Mouse (Mus musculus) neural tube, embryonic 15.5 days (tissue): ENCODE results near the gene Shank1. TPM values are rescaled to one million over a fixed set of nuclear protein-coding genes. Genes with fewer than 3 reads are reported as not detected.

Experiments
- ATAC-seq: fragments of 200-750 bp; cut with Nextera tagmentation; 2 replicates; pipeline ENCODE4 v1.8.0; 2017; ENCODE audit warnings: mild to moderate bottlenecking, moderate TSS enrichment, moderate library complexity; ENCODE audit not compliant: low FRiP score
- H3K27ac ChIP-seq: fragments of 300-500 bp; sonication (generic); replicated peaks from 2 replicates; pipeline ENCODE4 v1.5.1; 2015; ENCODE audit warnings: mild to moderate bottlenecking, inconsistent platforms
- H3K27me3 ChIP-seq: fragments of 300-500 bp; sonication (generic); replicated peaks from 2 replicates; pipeline ENCODE4 v1.6.1; 2015; ENCODE audit warnings: inconsistent platforms
- H3K36me3 ChIP-seq: fragments of 300-500 bp; sonication (generic); 2 replicates; pipeline ENCODE4 v1.6.1; 2015; ENCODE audit warnings: inconsistent platforms
- H3K4me1 ChIP-seq: fragments of 300-500 bp; sonication (generic); 2 replicates; pipeline ENCODE4 v1.6.1; 2015; ENCODE audit warnings: inconsistent platforms
- H3K4me2 ChIP-seq: fragments of 300-500 bp; sonication (generic); 2 replicates; pipeline ENCODE4 v1.6.1; 2015; ENCODE audit warnings: inconsistent platforms, mild to moderate bottlenecking, moderate library complexity
- H3K4me3 ChIP-seq: fragments of 300-500 bp; sonication (generic); replicated peaks from 2 replicates; pipeline ENCODE4 v1.5.1; 2015; ENCODE audit warnings: mild to moderate bottlenecking, inconsistent platforms
- H3K9ac ChIP-seq: fragments of 300-500 bp; sonication (generic); replicated peaks from 2 replicates; pipeline ENCODE4 v1.6.1; 2015; ENCODE audit warnings: mild to moderate bottlenecking, inconsistent platforms
- H3K9me3 ChIP-seq: fragments of 300-500 bp; sonication (generic); replicated peaks from 2 replicates; pipeline ENCODE4 v1.6.1; 2016; ENCODE audit warnings: inconsistent platforms
- WGBS: fragments of 180-500 bp; shearing (Covaris S2); methylation state at CpG from one replicate; pipeline ENCODE4 v1.1.7; 2015; ENCODE audit warnings: mixed read lengths; 5-methylcytosine and 5-hydroxymethylcytosine counted together
- polyA plus RNA-seq: library from polyadenylated mRNA; unstranded; fragments of >200 nt; fragmentation: Nextera tagmentation; extraction: Ambion mirVana; gene quantifications from 2 replicates; pipeline ENCODE4 v1.2.1, GENCODE M21; 2015

Shank1 gene
- polyA plus RNA-seq, 1 experiment from 2014 or later: 47.6 TPM

- no peak for ATAC-seq
- H3K36me3 ChIP-seq: peaks cover 80% of the 10 kb centered on the region
- no peak overlapping the region for H3K4me2 ChIP-seq
- no peak overlapping the region for H3K9ac ChIP-seq
- no peaks in the 10 kb centered on the region; the same call in 1 of the 2 replicates for H3K27me3 ChIP-seq
- H3K27ac ChIP-seq: no peak overlapping the region
- no peaks in the 10 kb centered on the region for H3K4me1 ChIP-seq
- no peak overlapping the region for H3K4me3 ChIP-seq
- WGBS: 56% methylated on average over 6 of the region's 6 CpGs
- no peaks in the 10 kb centered on the region for H3K9me3 ChIP-seq
These were observed 16.6 kb downstream of the Shank1 start for GRCm38 (mm10) chr7:44326614-44327013.

DNA sequence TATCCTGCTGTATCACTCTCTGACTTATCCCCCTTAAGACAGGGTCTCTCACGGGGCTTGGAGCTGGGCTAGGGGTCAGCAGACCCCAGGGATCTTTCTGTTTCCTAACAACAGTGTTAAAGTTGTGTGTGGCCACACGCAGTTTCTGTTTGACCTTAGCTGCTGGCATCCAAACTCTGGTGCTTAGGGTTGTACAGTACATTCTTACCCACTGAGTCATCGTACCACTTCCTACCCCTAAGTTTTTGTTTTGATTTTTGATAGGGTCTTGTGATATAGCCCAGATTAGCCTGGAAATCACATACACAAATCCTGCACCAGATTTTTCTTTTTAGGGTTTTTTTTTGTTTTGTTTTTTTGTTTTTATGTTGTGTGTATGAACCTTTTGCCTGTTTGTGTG, 22.3 kb downstream of the Shank1 start:
- H3K27me3 ChIP-seq: no peaks in the 10 kb centered on the region; the same call in 1 of the 2 replicates
- H3K9ac ChIP-seq: no peak overlapping the region
- peaks cover 13% of the 10 kb centered on the region for H3K4me1 ChIP-seq
- H3K4me3 ChIP-seq: no peak overlapping the region
- 76% methylated on average over 3 of the region's 3 CpGs for WGBS
- H3K9me3 ChIP-seq: no peaks in the 10 kb centered on the region
- ATAC-seq: no peak
- no peak overlapping the region for H3K4me2 ChIP-seq
- no peak overlapping the region for H3K27ac ChIP-seq
- peaks cover 37% of the 10 kb centered on the region for H3K36me3 ChIP-seq

DNA sequence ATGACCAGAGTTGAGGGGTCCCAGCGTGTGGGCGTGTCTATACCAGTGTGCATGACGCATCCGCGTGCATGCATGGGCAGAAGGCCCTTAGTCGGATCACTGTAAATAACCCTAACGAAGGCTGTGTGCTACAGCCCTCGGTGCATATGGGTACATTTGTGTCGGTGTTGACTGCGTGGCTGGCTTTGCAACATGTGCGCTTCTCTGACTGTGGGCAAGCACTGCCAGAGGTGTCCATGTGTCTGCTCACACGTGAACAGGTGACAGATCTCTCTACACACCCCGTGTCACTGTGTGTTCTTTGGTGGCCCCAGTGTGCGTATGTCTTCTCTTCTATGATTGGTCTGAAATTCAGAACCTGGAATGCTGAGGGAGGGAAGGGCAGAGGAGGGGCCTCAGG, 24.1 kb downstream of the Shank1 start:
- H3K27me3 ChIP-seq: no peaks in the 10 kb centered on the region; the same call in 1 of the 2 replicates
- 69% methylated on average over 14 of the region's 14 CpGs for WGBS

GRCm38 (mm10) chr7:44335031-44335878, 25.2 kb downstream of the Shank1 start:
- Histone ChIP-seq H3K9ac (peak overlapping the region; percentile 74), H3K27ac (peak overlapping the region; percentile 91), H3K27me3 (no peaks in the 10 kb centered on the region; the same call in 1 of the 2 replicates), H3K4me1 (peaks cover 27% of the 10 kb centered on the region), H3K4me3 (peak overlapping the region; percentile 54), H3K4me2 (peak overlapping the region; percentile 83), H3K36me3 (peaks cover 16% of the 10 kb centered on the region), H3K9me3 (no peaks in the 10 kb centered on the region)
- ATAC-seq: peak; percentile 76
- 3% methylated on average over 23 of the region's 40 CpGs for WGBS

More for the DNA sequence above, 24.1 kb downstream of the Shank1 start:
- Histone ChIP-seq H3K4me1 (peaks cover 25% of the 10 kb centered on the region), H3K9me3 (no peaks in the 10 kb centered on the region), H3K27ac (no peak overlapping the region), H3K4me2 (no peak overlapping the region), H3K36me3 (peaks cover 27% of the 10 kb centered on the region), H3K4me3 (no peak overlapping the region), H3K9ac (no peak overlapping the region)
- ATAC-seq: no peak

- Histone ChIP-seq H3K4me3 (peak overlapping the region; percentile 54), H3K36me3 (peaks cover 13% of the 10 kb centered on the region), H3K4me1 (peaks cover 27% of the 10 kb centered on the region), H3K9me3 (no peaks in the 10 kb centered on the region), H3K27ac (peak overlapping the region; percentile 91), H3K9ac (peak overlapping the region; percentile 74), H3K27me3 (no peaks in the 10 kb centered on the region; the same call in 1 of the 2 replicates), H3K4me2 (peak overlapping the region; percentile 83)
- ATAC-seq: peak; percentile 81
- under 1% methylated on average over 42 of the region's 54 CpGs for WGBS
These were observed 26.3 kb downstream of the Shank1 start for GRCm38 (mm10) chr7:44336046-44337021.

DNA sequence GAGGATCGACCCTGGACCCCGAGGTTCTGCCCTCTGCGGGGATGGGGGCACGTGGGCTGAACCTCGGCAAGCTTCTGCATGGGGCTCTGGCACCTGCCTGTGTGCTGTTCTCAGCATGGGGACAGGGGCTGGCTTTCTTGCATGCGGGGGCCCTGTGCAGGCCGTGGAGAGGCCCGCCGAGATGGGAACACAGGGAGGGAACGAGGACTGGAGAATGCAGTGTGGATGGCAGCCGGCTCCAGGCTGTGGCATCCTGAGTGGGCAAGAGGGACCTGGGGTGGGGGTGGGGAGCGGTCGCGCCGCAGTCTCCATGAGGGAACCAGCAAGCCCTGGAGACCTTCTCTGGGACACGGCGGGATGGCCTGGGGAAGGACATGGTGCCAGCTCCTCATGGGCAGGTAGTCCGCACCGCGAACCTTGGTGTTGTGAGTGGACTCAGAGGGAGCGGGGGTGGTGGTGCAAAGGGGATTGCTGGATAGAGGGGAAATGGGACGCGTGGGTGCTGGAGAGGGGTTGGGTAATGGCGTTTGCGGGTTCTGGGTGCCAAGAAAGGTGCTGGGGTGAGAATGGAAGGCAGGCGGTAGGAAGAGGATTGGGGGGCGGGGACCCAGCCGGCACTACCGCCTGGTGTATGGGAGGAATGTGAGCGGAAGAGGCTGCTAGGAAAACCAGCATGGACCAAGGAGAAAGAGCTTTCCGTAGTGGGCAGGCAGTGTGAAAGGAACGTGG, 27.2 kb downstream of the Shank1 start:
- peak; percentile 9 for ATAC-seq
- Histone ChIP-seq H3K36me3 (peaks cover 11% of the 10 kb centered on the region), H3K9ac (peak overlapping the region; percentile 74), H3K9me3 (no peaks in the 10 kb centered on the region), H3K4me3 (peak overlapping the region; percentile 54), H3K27me3 (no peaks in the 10 kb centered on the region; the same call in 1 of the 2 replicates), H3K4me1 (peaks cover 27% of the 10 kb centered on the region), H3K27ac (peak overlapping the region; percentile 91), H3K4me2 (peak overlapping the region; percentile 83)
- WGBS: 2% methylated on average over 32 of the region's 32 CpGs

GRCm38 (mm10) chr7:44340226-44340625, 30.2 kb downstream of the Shank1 start:
- Histone ChIP-seq H3K9ac (no peak overlapping the region), H3K4me1 (peaks cover 22% of the 10 kb centered on the region), H3K27me3 (no peaks in the 10 kb centered on the region; the same call in 1 of the 2 replicates), H3K9me3 (no peaks in the 10 kb centered on the region), H3K4me3 (no peak overlapping the region), H3K4me2 (no peak overlapping the region), H3K27ac (no peak overlapping the region), H3K36me3 (peaks cover 28% of the 10 kb centered on the region)
- ATAC-seq: no peak
- WGBS: 75% methylated on average over 6 of the region's 6 CpGs

DNA sequence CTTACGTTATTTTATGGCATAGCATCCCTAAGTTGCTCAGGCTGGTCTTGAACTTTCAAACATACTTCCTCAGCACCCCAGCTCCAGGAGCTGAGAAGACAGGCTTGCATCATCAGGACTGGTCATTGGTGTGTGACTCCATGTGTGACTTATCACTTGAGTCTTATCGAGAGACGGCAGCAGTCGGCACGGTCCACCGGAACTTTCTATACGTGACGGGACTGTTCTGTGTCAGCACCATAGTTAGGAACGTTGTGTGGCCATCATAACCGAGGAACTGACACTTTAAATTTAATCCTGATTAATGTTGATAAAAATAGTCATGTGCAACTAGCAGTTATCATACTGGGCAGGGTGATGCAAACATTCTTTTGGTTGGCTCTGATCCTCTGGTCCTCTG, 31.1 kb downstream of the Shank1 start:
- Histone ChIP-seq H3K4me1 (peaks cover 20% of the 10 kb centered on the region), H3K27ac (no peak overlapping the region), H3K4me3 (no peak overlapping the region), H3K36me3 (peaks cover 37% of the 10 kb centered on the region), H3K4me2 (no peak overlapping the region), H3K27me3 (no peaks in the 10 kb centered on the region; the same call in 1 of the 2 replicates), H3K9ac (no peak overlapping the region), H3K9me3 (no peaks in the 10 kb centered on the region)
- no peak for ATAC-seq
- WGBS: 90% methylated on average over 10 of the region's 10 CpGs

- Histone ChIP-seq H3K4me1 (peaks cover 20% of the 10 kb centered on the region), H3K9ac (no peak overlapping the region), H3K9me3 (no peaks in the 10 kb centered on the region), H3K36me3 (peaks cover 43% of the 10 kb centered on the region), H3K27me3 (no peaks in the 10 kb centered on the region), H3K27ac (no peak overlapping the region), H3K4me3 (no peak overlapping the region), H3K4me2 (no peak overlapping the region)
- ATAC-seq: no peak
- WGBS: 72% methylated on average over 5 of the region's 5 CpGs
These were observed 31.7 kb downstream of the Shank1 start for GRCm38 (mm10) chr7:44341714-44342113.

- peaks cover 58% of the 10 kb centered on the region for H3K36me3 ChIP-seq
- no peak overlapping the region for H3K27ac ChIP-seq
- WGBS: 30% methylated on average over 10 of the region's 11 CpGs
- H3K4me3 ChIP-seq: no peak overlapping the region
- H3K4me1 ChIP-seq: 0 out of 2 replicates have a peak, but pooled peaks cover 2% of the 10 kb centered on the region
- H3K4me2 ChIP-seq: no peak overlapping the region
- H3K27me3 ChIP-seq: peaks cover 3% of the 10 kb centered on the region; the same call in 1 of the 2 replicates
- no peaks in the 10 kb centered on the region for H3K9me3 ChIP-seq
- no peak overlapping the region for H3K9ac ChIP-seq
- ATAC-seq: no peak
These were observed 33.5 kb downstream of the Shank1 start for GRCm38 (mm10) chr7:44343459-44344015.
